Mouse (Mus musculus) midbrain, embryonic 11.5 days (tissue): ENCODE measurements at regions not wholly inside any gene's neighbourhood (a gene's known extent, or its start where the extent isn't known, plus 50 kb on each side); places are given as distances from the start of the nearest gene placed in this dataset.

ENCODE experiments used
- ATAC-seq: fragments of 200-750 bp; cut with Nextera tagmentation; 2 replicates; pipeline ENCODE4 v1.8.0; 2017; ENCODE audit warnings: moderate TSS enrichment, moderate library complexity; ENCODE audit not compliant: low FRiP score
- DNase-seq: peaks from one replicate; pipeline ENCODE4 v3.0.0; 2015; ENCODE audit warnings: low spot score; ENCODE audit errors: missing footprints
- H3K27ac ChIP-seq: fragments of 300-500 bp; sonication (generic); 2 replicates; pipeline ENCODE4 v1.5.1; 2014; ENCODE audit warnings: low read depth, low read length
- H3K27me3 ChIP-seq: fragments of 300-500 bp; sonication (generic); 2 replicates; pipeline ENCODE4 v1.6.1; 2014; ENCODE audit warnings: mild to moderate bottlenecking, low read length, moderate library complexity, mixed read lengths; ENCODE audit not compliant: control insufficient read depth, insufficient read depth
- H3K36me3 ChIP-seq: fragments of 300-500 bp; sonication (generic); 2 replicates; pipeline ENCODE4 v1.6.1; 2014; ENCODE audit warnings: mild to moderate bottlenecking, low read length, moderate library complexity, mixed read lengths; ENCODE audit not compliant: control insufficient read depth, insufficient read depth
- H3K4me1 ChIP-seq: fragments of 300-500 bp; sonication (generic); 2 replicates; pipeline ENCODE4 v1.6.1; 2014; ENCODE audit warnings: low read length; ENCODE audit not compliant: control insufficient read depth, insufficient read depth
- H3K4me2 ChIP-seq: fragments of 300-500 bp; sonication (generic); 2 replicates; pipeline ENCODE4 v1.6.1; 2014; ENCODE audit warnings: mild to moderate bottlenecking, moderate library complexity
- H3K4me3 ChIP-seq: fragments of 300-500 bp; sonication (generic); 2 replicates; pipeline ENCODE4 v1.5.1; 2014; ENCODE audit warnings: low read depth, low read length
- H3K9ac ChIP-seq: fragments of 300-500 bp; sonication (generic); 2 replicates; pipeline ENCODE4 v1.6.1; 2014; ENCODE audit warnings: low read length
- H3K9me3 ChIP-seq: fragments of 300-500 bp; sonication (generic); 2 replicates; pipeline ENCODE4 v1.6.1; 2016; ENCODE audit warnings: low read length; ENCODE audit not compliant: control insufficient read depth
- WGBS: fragments of 180-500 bp; shearing (Covaris S2); extraction: QIAGEN DNeasy Blood & Tissue Kit; methylation state at CpG from one replicate; pipeline ENCODE4 v1.1.7; 2014; 5-methylcytosine and 5-hydroxymethylcytosine counted together

DNA sequence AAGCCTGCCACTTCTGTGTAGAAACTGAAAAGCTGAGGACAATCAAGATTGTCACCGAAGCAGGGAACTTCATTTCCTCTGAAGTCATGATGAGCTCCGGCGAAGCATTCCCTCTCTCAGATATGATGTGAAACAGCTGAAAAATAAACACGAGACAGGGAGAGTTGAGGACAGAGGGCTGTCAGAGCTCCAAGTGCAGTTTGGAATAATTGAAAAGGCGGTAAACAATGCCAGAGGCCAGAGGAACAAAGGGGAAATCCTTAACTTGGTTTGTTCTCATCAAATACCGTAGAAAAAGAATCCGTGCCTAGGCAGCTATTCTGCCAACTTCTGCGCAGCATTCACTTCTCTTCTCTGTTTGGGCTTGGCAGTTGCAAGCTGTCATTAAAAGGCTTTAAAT lies 102.4 kb upstream of the Rmdn2 start:
- ATAC-seq (no peak), DNase-seq (no peak)
- no peak overlapping the region for H3K4me3 ChIP-seq
- no peaks in the 10 kb centered on the region for H3K27me3 ChIP-seq
- H3K36me3 ChIP-seq, result no peaks in the 10 kb centered on the region
- no peak overlapping the region for H3K9ac ChIP-seq
- H3K27ac ChIP-seq, result no peak overlapping the region
- 91% methylated on average over 8 of the region's 8 CpGs for WGBS
- H3K9me3 ChIP-seq, result no peaks in the 10 kb centered on the region
- no peaks in the 10 kb centered on the region for H3K4me1 ChIP-seq
- no peak overlapping the region for H3K4me2 ChIP-seq

DNA sequence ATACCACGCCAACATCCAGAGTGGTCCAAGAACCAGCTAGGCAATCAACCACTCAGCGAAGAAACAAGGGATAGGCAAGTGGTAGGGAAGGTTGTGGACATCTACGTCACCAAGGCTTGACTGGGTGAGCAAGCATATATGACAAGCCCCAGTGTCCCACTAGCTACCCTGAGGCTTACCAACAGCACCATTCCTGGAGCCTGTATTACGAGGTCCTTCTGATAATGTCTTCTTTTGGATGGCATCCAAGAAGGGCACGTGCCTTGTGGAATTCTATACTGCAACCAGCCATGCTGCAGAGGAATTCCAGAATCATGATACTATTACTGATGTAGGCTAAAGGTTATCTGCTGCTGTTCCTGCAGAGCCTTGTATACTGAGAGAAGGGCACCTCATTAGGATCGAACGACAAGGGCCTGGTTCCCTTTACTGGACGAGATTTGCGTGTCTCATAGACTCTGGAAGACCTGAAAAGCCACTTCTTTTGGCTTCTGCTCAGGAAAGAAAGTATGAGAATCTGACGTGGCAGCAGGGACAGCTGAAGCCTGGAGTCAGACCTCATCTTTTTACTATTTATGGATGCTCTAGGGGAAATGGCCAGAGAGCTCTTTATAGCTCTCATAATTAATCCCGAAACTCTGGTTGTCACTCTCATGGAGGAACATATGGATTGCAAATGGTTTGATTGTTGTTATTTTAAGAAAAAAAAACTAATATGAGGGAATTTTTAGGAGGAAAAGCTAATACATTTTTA lies 101.5 kb upstream of the Rmdn2 start:
- ATAC-seq, result no peak
- H3K4me1 ChIP-seq, result no peaks in the 10 kb centered on the region
- no peak for DNase-seq
- H3K9ac ChIP-seq, result no peak overlapping the region
- H3K27me3 ChIP-seq, result no peaks in the 10 kb centered on the region
- WGBS, result 91% methylated on average over 11 of the region's 11 CpGs
- no peak overlapping the region for H3K4me3 ChIP-seq
- no peaks in the 10 kb centered on the region for H3K36me3 ChIP-seq
- H3K9me3 ChIP-seq, result no peaks in the 10 kb centered on the region
- no peak overlapping the region for H3K27ac ChIP-seq
- H3K4me2 ChIP-seq, result no peak overlapping the region

DNA sequence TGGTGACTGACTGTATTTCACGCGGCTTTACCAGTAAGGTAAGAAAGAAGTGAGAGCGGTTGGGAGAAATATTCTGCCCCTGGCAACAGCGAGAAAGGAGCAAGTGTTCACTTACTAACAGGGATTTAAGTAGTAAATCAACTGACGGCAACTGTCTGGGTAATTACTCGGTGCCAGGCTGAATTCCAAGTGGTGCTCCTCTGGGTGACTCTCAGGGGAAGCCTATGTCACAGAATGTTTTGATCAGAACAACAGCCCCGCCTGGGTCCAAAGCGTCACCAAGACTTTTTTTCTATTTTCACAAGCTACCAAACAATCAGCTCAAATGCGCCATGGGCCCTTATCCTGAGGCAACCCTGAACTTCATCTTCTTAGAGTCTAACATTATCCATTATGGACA lies 100.4 kb upstream of the Rmdn2 start:
- 86% methylated on average over 9 of the region's 9 CpGs for WGBS
- Histone ChIP-seq H3K4me2 (no peak overlapping the region), H3K9ac (no peak overlapping the region), H3K27ac (no peak overlapping the region), H3K9me3 (no peaks in the 10 kb centered on the region), H3K4me3 (no peak overlapping the region), H3K27me3 (no peaks in the 10 kb centered on the region), H3K4me1 (no peaks in the 10 kb centered on the region), H3K36me3 (no peaks in the 10 kb centered on the region)
- DNase-seq, result no peak
- no peak for ATAC-seq

DNA sequence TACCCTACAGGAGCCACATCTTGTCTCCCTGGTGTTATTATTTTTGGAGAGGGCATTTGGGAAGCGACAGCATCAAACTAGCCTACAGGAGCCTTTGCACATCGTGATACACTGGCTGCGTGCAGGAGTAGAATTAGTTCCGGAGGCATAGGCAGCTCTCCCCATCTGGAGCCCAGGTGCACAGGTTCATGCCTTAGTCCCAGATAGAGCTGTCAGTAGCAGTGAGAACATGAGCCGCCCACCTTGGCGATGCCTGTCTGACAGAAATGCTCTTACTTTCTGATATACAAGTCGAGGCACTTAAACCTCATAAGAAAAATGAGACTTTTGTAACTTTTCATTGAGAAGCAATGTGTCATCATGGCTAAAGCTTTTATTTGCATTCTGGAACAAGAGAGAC lies 97.6 kb upstream of the Rmdn2 start:
- H3K9me3 ChIP-seq, result no peaks in the 10 kb centered on the region
- H3K27ac ChIP-seq, result no peak overlapping the region
- WGBS, result 84% methylated on average over 7 of the region's 7 CpGs
- no peak overlapping the region for H3K4me3 ChIP-seq
- H3K9ac ChIP-seq, result no peak overlapping the region
- no peak for ATAC-seq
- no peak overlapping the region for H3K4me2 ChIP-seq
- DNase-seq, result no peak
- no peaks in the 10 kb centered on the region for H3K27me3 ChIP-seq
- no peaks in the 10 kb centered on the region for H3K36me3 ChIP-seq
- no peaks in the 10 kb centered on the region for H3K4me1 ChIP-seq

DNA sequence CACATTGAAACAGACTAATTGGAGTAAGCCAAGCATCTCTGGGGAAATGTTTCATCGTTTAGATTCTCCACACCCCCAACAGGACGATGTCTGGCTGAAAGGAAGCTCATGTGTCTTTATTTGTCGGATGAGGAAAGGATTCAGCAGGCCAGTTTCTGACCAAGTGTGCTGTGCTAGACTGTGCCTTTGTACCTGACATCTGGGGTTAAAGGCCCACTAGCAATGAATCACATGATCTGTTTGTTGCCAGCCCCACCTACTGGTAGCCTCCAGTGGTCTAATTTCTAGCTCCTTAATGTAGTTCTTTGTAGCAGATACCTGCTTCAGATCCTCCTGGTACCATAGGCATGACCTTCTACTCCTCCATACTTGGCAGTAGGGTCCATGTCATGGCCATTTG lies 93.5 kb upstream of the Rmdn2 start:
- Histone ChIP-seq H3K4me2 (no peak overlapping the region), H3K9ac (no peak overlapping the region), H3K4me3 (no peak overlapping the region), H3K27ac (no peak overlapping the region), H3K4me1 (no peaks in the 10 kb centered on the region), H3K36me3 (no peaks in the 10 kb centered on the region), H3K27me3 (no peaks in the 10 kb centered on the region), H3K9me3 (no peaks in the 10 kb centered on the region)
- 62% methylated on average over 3 of the region's 3 CpGs for WGBS
- ATAC-seq (0 out of 2 replicates have a peak, but pooled peaks have one; percentile 19), DNase-seq (no peak)

DNA sequence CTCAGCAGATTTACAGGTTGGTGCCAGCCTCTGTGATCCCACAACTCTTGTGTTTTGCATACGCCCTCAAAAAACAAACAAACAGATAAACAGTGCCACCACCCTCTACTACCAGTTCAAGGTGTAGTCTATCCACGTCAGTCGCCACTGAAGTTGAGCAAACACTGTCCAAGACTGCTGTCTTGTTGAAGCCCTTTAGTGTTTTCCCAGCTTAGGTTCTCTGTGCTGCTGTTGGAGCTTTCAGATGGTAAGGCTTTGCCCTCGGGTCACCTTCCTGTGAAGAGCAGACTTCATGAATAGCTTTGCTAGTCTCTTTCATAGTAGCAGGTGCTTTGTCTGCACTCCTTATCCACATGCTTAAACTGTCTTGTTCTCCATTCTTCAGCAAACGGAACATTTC lies 93.0 kb upstream of the Rmdn2 start:
- no peak for ATAC-seq
- H3K9ac ChIP-seq, result no peak overlapping the region
- WGBS, result 82% methylated on average over 5 of the region's 5 CpGs
- no peaks in the 10 kb centered on the region for H3K4me1 ChIP-seq
- no peak overlapping the region for H3K4me2 ChIP-seq
- no peak overlapping the region for H3K27ac ChIP-seq
- H3K4me3 ChIP-seq, result no peak overlapping the region
- no peak for DNase-seq
- no peaks in the 10 kb centered on the region for H3K27me3 ChIP-seq
- H3K36me3 ChIP-seq, result no peaks in the 10 kb centered on the region
- no peaks in the 10 kb centered on the region for H3K9me3 ChIP-seq

DNA sequence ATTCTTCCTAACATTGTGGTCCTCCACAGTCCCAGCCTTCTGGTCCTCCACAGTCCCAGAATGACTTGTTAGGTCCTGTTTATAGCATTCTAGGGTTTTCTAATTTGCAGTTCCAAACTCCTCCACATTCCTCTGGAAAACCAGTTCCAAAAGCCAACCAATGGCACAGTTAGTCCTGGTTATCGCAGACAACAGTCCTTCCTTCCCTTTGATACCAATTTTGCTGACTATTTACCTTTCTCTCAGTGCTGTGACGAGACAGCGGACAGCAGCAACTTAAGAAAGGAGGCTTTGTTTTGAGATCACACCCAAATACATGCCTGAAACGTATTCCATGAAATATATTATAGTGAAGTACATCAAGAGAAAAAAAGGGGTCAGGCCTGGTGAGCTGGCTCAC lies 92.3 kb upstream of the Rmdn2 start:
- H3K9me3 ChIP-seq, result no peaks in the 10 kb centered on the region
- no peaks in the 10 kb centered on the region for H3K27me3 ChIP-seq
- H3K27ac ChIP-seq, result no peak overlapping the region
- ATAC-seq (no peak), DNase-seq (no peak)
- WGBS, result 85% methylated on average over 4 of the region's 4 CpGs
- no peak overlapping the region for H3K4me2 ChIP-seq
- H3K4me1 ChIP-seq, result no peaks in the 10 kb centered on the region
- no peak overlapping the region for H3K4me3 ChIP-seq
- no peaks in the 10 kb centered on the region for H3K36me3 ChIP-seq
- no peak overlapping the region for H3K9ac ChIP-seq

DNA sequence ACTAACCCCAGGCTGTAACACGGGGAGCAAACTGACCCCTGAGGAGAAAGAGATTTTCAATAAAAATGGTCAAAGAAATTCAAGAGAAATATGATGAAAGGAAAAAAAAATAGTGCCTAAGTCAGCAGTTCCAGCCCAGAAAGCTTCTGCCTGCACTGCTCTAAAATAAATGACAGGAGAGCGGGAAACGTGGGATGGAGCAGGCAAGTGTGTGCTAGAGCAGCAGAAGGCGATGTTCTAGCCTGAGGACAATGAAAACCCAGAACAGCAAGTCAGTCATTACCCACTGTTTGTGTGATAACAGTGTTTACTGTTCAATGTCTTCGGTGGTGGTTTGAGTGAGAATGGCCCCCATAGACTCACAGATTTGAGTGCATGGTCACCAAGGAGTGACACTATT lies 91.4 kb upstream of the Rmdn2 start:
- Histone ChIP-seq H3K27me3 (no peaks in the 10 kb centered on the region), H3K9me3 (no peaks in the 10 kb centered on the region), H3K4me1 (no peaks in the 10 kb centered on the region), H3K4me3 (no peak overlapping the region), H3K27ac (no peak overlapping the region), H3K36me3 (no peaks in the 10 kb centered on the region), H3K9ac (no peak overlapping the region), H3K4me2 (no peak overlapping the region)
- 90% methylated on average over 5 of the region's 5 CpGs for WGBS
- no peak for ATAC-seq
- no peak for DNase-seq

DNA sequence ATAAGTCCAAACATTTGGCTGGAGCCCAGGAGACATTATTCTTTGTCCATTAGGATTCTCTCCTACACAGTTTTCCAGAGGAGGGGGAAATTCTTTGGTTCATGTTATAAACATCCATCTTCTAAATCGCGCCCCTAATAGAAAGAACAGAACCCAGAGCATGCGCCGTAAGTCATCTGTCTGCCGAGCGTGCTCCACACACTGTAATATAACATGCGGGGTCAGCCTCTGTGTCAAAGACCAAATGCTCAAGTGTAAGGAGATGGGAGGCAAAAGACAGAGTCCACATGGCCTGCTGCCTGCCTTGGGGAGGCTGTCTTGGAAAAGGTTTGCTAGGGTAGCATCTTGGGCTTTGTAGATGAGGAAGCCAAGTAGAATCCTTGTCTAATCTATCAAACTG lies 90.0 kb upstream of the Rmdn2 start:
- Histone ChIP-seq H3K36me3 (no peaks in the 10 kb centered on the region), H3K4me1 (no peaks in the 10 kb centered on the region), H3K27ac (no peak overlapping the region), H3K9ac (no peak overlapping the region), H3K9me3 (no peaks in the 10 kb centered on the region), H3K27me3 (no peaks in the 10 kb centered on the region), H3K4me3 (no peak overlapping the region), H3K4me2 (no peak overlapping the region)
- 91% methylated on average over 7 of the region's 7 CpGs for WGBS
- DNase-seq (no peak), ATAC-seq (no peak)
